Mouse (Mus musculus): ENCODE results near the gene Ccdc88c. TPM values are rescaled to one million over a fixed set of nuclear protein-coding genes. Genes with fewer than 3 reads are reported as not detected.

Gene Ccdc88c
- polyA plus RNA-seq, 3 experiments from 2014 or later = 65.8 to 96.2 (median 95.7) TPM

DNA sequence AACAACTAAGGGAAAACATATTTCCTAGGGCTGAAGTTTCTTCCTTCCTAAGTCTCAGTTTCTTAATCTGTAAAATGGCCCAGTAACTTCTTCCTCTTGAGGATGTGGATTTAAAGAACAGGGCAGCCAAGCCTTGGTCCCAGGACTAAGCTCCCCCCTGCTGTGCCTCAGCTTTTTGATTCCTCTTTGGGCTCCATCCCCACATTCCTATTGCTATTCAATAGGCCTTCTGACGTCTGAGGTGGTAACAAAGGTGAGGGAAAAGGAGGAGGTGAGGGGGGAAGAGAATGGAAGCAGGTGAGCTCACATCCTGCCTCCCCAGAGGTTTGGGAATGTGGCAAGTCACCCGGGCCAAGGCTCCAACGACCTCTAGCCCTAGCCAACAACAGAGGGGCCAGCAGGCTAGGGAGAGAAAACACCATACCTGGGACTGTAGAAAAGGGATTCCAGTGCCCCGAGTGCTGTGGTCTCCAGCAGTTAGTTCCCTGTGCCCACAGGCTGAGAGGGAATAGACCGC is 12.4 kb downstream of the Ccdc88c start:
- ATAC-seq = no peak

DNA sequence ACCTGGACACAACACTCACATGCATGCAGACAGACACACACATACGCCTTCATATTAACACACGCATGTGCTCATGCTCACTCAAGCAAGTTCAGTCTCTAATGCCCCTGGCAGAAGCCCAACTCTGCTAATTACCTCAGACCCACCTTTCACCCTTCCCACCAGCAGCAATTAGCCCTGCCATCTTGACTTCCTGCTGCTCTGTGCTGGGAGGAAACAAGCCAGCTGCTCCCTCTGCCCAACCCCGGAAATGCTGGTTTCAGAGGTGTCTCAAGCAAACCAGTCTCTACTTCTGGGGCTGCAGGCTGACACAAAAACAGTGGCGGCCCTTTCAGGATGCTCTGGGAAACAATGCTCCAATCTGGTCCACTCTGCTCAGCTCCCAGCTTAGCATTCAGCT is 12.9 kb downstream of the Ccdc88c start:
- ATAC-seq = peak; percentile 65

- ATAC-seq = no peak
Measured at GRCm38 (mm10) chr12:101015165-101015560, 13.7 kb downstream of the Ccdc88c start.

- no peak for ATAC-seq
Measured at GRCm38 (mm10) chr12:101014549-101015164, 14.2 kb downstream of the Ccdc88c start.

DNA sequence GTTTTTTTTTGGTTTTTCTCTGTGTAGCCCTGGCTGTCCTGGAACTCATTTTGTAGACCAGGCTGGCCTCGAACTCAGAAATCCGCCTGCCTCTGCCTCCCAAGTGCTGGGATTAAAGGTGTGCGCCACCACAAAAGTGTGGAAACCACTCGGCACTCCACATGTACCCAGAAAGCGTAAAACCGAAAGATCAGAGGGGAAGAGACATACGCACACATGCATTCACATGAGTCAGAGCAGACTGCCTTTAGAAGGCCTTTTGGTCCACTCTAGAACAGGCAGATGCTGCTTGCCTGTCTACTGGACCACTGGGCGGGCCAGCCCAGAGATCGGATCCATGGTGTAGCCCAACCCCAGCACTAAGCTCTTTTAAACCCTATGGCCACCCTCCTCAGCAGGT is 15.2 kb downstream of the Ccdc88c start:
- ATAC-seq = peak; percentile 27

- no peak for ATAC-seq
Measured at GRCm38 (mm10) chr12:101013078-101013665, 15.7 kb downstream of the Ccdc88c start.

DNA sequence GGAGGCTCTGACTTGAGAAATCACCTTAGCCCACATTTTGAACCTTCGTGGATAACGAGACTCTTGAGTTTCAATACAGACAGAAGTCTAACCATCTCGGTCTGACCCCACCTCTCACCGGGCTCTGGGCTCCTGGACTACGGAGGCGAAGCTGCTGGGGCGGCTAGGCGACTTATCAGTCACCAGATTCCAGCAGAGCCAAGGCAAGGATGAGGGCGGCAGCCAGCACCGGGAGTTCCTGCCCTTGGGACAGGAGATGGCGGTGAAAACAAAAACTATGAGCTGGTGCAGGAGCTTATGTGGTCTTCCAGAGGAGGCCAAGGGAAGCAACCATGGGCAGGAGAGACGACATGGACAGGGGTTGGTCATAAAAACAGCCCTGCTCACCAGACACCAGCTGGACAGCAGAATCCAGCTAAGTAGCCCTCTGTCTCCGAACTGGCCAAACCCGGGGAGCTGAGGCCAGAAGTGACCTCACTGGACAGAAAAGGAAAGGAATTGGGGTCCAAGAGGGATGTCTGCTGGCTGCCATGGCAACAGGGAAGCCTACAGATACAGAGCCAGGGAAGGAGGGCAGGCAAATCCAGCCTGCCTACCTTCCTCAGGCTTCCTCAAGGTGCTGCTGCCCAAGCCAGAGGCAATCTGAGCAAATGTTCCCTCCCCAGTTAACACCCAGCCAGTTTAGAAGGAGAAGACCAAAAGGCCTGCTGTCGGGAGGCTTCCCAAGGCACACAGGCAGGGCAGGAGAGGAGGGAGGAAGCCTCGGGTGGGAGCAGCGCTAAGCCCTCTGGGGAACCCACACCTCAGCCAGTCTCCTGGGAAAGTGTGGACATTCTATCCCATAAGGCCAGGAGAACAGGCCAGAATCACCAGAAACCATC is 16.4 kb downstream of the Ccdc88c start:
- ATAC-seq = no peak

GRCm38 (mm10) chr12:101011017-101011416 is 17.8 kb downstream of the Ccdc88c start:
- ATAC-seq = peak; percentile 7

DNA sequence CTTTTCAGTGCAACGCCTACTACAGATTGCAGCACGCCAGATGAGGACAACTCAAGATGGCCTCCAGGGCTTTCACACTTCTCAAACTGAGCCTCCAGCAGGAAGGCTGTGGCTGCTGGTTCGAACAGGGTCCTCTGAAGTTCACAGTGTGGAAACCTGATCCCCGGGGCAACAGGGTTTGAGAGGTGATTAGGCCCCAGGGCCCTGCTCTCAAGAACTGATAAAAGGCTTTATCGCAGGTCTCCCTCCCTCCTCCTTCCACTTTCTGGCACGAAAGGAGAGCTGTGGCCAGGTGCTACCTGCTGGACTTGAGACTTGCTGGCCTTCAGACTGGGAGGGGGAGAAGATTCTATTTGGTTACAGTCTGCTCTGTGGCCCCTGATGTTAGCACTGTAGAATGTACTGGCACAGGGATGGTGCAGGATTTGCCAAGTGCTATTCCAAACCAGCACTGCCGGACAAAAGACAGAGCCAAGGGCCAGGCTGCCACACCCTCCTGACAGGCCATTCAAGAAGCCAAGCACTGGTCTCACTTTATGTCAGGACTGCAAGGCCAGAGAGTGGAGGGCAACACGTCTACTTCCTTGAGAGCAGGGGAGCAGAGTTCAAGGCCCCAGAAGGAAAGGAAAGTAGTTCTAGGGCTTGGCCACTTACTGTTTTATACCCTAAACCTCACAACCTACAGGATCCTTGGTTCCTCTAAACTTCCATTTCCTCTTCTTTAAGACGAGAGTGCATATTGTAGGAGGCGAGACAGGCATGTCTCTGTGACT is 18.5 kb downstream of the Ccdc88c start:
- ATAC-seq = no peak

DNA sequence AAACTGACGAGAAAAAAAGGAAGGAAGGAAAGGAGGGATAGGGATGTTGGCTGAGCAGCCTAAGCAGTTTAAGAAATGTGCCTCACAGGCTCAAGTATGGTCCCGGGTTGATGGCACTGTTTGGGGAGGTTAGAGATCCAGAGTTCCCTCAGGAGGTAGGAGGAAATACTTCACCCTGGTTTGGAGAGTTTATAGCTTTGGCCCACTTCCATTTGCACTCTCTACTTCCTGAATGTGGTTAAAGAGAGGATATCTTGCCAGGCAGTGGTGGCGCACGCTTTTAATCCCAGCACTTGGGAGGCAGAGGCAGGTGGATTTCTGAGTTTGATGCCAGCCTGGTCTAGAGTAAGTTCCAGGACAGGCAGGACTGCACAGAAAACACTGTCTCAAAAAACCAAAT is 19.6 kb downstream of the Ccdc88c start:
- ATAC-seq = no peak

DNA sequence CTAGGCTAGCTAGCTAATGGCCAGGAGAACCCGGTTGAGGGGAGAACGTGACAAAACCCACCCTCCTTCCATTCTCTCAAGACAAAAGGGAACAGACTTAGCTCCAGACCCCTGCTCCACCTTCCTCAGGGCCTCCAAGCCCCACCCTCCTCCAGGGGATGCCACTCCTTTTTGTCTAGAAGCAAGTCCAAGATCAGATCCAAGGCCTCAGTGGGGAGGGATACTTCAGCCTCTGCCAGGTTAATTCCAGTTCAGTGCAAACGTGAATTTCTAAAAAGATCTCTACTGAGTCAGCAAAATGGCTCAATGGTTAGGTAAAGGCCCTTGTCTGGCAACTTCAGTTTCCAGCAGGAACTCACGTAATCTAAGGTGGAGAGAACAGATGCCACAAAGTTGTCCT is 20.2 kb downstream of the Ccdc88c start:
- ATAC-seq = no peak

DNA sequence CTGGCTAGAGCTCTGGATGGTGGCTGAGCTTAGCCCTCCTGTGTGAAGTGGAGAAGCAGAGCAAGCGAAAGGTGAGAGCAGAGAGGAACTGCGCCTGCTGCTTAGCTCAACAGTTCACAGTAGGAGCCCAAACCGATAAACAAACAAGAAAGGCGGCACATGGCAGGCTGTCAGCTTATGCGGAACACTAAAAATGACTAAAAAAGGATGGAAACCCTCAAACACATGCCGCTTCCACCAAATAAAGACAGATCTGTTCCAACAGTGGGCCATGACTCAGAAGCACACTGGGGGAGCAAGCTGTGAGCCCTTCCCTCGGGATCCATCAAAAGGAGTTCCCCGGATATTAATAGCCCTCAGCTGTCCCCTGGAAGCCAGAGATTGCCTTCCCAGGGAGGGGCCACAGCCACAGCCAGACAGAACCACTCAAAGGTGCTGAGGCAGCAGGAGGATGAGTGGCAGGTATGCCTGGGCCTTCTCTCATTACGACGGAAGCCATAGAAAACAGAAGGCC is 20.8 kb downstream of the Ccdc88c start:
- peak; percentile 25 for ATAC-seq

DNA sequence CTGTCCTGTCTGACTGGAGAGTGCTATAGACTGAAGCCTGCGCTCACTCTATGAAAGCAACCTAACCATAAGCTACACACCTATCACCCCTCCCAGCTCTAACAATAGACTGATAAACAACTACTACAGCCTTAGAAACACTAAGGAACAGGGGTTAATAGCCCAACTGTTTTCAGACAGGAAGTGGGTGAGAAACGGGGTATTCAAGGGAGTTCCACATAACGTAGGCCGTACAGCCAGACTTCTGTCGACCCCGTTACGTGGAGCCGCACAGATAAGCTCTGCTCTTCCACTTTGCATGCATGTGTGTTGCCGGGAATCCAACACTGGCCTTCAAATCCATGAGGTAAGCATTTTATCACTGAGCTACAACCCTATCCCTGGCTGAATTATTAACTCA is 21.4 kb downstream of the Ccdc88c start:
- ATAC-seq = peak; percentile 49

GRCm38 (mm10) chr12:101005665-101006420 is 23.0 kb downstream of the Ccdc88c start:
- ATAC-seq = peak; percentile 66

GRCm38 (mm10) chr12:101004982-101005381 is 23.9 kb downstream of the Ccdc88c start:
- no peak for ATAC-seq

DNA sequence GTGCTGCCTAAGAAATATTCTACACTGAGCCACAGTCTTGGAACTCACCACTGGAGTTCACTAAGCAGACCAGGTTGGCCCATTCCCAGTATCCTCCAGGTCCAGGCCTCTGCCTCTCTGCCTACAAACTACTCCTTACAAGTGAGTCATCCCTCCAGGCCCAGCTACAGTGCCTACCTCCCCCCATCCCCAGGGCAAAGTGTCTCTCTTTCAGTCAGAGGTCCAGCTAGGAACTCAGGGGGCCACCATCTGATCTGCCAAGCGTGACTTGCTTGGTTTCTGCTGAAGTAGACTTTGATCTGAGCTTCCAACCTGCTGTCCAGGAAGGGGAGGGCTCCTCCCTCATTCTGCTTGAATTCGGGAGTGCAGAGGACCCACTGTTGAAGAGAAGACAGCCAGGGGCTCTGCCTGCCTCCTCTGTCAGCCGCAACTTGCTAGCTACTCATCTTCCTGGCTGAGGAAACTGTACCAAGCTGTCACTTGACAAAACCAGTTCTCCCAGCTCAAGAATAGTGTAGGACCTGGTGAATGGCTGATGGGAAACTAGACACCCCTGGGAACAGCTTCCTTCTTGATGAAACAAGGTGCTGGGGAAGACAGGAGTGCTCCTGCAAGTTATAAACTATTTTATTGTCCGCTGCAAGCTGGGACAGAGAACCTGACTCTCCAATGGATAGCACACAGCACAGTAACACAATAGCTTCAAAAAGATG is 25.9 kb downstream of the Ccdc88c start:
- ATAC-seq = no peak

DNA sequence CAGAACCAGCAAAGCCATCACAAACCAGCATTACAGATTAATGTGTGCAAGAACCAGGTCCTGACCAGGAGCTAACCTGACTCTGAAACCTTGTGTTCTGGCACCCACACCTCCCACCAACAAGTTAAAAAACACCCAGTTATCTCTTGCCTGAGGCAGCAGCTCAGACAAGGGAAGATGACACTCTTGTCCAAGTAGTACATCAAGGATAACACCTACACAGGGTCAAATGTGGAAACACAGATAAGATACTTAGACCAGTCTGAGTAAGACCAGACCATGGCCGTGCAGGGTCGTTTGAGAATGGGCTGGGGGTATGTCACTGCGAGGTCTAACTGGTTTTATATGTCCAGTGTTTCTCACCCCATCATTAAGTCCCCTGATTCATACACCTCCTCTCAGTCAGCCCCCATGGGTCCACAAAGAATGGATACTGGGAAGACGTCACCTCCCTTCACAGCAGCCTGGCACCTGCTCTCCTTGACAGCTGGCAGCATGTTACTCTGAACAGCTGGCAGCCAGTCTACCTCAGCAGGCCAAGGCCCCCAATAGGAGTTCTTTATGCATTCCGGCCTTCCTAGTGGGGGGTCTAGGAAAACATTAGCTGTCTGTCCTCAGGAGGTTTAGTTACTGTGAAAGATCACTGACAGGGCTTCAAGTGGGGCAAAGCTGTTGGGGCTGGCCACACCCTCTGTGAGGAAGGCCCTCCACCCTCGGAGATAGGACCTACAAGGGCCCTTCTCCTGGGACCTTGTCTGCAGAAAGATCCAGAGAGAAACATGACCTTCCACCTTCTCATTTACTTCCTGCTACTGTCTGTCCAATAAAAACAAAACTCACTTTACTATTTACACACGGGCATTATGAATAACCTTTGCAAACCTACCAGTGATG is 29.5 kb downstream of the Ccdc88c start:
- no peak for ATAC-seq

- ATAC-seq = no peak
Measured at GRCm38 (mm10) chr12:100998564-100998962, 30.3 kb downstream of the Ccdc88c start.

- ATAC-seq = no peak
Measured at GRCm38 (mm10) chr12:100997830-100998563, 30.9 kb downstream of the Ccdc88c start.

Measured in inflammation-experienced regulatory T-cells, adult 6 months (primary cell).